Mouse (Mus musculus) ES-Bruce4 (cell line): ENCODE results near the gene Grb2.

Experiments used
- CTCF ChIP-seq: IDR thresholded peaks from one replicate; pipeline ENCODE4 v1.8.1; 2011; ENCODE audit warnings: low read depth, low read length
- EP300 ChIP-seq: IDR thresholded peaks from 2 replicates; pipeline ENCODE4 v1.6.1; 2011; ENCODE audit warnings: low read depth, low read length; ENCODE audit not compliant: insufficient read depth
- POLR2A ChIP-seq: IDR thresholded peaks from one replicate; pipeline ENCODE4 v1.8.1; 2011; ENCODE audit warnings: low read length; ENCODE audit not compliant: insufficient read depth

GRCm38 (mm10) chr11:115644308-115644707 lies 64.1 kb downstream of the Grb2 start:
- TF ChIP-seq CTCF (no peak), POLR2A (no peak), EP300 (no peak)
